Mouse (Mus musculus) heart, postnatal 36 days (tissue): ENCODE data around the gene Ank. TPM values are rescaled to one million over a fixed set of nuclear protein-coding genes. Genes with fewer than 3 reads are reported as not detected.

ENCODE experiments used
- DNase-seq, 2 experiments: peaks; one replicate each; pipeline ENCODE4 v3.0.0; 2021 to 2022
- intact Hi-C: fragments of 180-260 bp; cut with DNase I; formaldehyde crosslinking; loops from one replicate; pipeline ENCODE4 v1.15.1; 2025
- total RNA-seq, 2 experiments: library from RNA; stranded (reverse); gene quantifications; 2 replicates each; pipeline ENCODE4 v1.2.3; 2021

The Ank gene
- total RNA-seq, 2 experiments from 2014 or later = 188 to 201 TPM

DNA sequence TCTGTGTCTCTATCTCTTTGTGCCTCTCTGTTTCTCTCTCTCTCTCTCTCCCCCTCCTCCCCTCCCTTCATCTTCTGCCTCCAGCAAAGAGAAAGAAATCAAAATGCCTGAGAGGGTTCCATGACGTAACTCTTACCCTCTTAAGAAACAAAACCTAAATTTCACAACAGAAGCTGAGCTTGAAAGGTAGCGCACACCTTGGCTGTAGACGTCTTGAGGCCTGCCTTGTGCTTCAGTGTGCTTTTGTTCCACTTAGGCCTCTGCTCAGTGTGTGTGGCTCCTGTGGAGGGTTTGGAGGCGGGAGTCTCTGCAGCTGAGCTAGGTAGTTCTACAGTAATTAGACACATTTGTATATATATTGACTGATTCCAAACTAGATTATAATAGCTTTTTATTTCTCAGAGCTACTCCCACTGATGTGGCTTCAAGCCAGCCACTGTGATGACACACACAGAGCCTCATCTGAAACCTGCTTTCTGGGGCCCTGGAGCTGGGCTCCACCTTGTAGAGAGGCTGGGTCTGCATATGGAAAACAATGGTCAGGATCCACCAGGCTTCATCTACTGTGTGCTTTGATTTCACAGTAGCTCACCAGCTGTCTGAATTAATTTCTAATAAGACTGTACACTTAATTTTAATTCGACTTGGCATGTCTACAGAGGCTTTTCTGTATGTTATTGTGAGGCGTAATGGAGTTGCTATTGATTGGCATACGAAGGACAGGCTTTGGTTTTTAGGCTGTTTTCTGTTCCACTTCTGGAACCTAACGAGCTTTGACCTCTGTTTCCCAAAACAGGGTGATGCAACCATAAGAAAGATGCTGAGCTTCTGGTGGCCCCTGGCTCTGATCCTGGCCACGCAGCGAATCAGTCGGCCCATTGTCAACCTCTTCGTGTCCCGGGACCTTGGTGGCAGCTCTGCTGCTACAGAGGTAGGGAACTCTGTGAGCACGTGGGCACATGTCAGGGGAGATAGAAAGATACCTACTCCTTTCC, 97.9 kb downstream of the Ank start:
- intact Hi-C loops = no loop called here
- no peak for DNase-seq

DNA sequence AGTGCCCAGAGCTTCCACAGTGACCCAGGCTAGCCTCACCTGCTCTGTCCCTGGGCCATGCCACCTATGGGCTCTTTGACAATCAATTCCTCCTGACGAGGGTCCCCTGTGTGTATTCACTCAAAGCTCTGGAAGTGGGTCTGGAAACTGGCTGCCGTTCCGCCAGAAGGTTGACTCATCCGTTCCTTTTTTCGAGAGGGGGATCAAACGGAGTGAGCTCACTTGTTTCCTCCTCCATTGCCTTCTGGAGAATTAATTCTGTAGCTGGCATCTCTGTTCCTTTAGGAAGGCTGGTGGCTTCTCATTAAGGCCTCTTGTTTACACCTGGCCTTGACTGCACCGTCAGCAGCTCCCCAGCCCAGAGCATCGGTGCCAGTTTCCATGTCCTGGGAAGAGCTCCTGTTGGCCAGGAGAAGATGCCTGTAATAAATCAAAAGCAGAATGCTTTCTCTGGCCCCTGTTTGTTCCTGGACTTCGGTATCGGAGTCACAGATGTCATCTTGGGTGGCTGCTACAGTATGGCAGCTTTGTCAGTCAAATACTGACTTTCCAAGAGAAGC, 99.2 kb downstream of the Ank start:
- no peak for DNase-seq

DNA sequence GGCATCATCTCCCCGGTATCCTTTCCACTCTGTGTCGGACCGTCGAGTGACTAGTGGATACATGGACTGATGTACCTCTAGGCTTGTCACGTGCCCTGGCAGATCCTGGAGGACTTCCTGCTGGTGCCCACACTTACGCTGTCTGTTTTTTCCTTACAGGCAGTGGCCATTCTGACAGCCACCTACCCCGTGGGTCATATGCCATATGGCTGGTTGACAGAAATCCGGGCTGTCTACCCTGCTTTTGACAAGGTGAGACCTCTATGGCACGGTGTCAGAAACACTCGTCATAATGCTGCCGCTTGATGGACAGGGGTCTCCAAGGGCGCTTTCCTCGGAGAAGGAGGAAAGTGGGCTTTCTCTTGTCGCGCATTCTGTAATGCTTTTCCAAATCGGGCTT, 100.9 kb downstream of the Ank start:
- intact Hi-C loops = no loop called here

More for the DNA sequence above, 99.2 kb downstream of the Ank start:
- intact Hi-C loops = no loop called here

DNA sequence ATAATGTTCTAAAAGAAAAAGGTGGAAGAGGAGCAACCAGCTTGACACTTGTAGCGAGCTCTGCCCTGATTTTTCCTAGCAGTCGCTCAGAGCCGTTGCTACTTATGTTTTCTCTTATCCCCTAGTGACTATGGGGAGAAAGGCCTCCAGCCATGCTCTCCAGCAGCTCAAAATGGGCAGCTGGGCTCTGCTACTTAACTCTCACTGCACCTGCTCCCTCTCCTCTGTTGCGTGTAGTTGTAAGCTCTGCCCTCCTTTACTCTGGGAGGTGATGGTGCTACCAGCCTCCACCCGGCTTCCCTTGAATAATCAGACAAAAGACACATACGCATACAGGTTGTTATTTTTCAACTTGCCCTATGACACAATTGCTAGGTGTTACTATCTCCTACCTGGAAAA, 101.9 kb downstream of the Ank start:
- intact Hi-C loops = no loop called here
- no peak for DNase-seq

More for the DNA sequence above, 100.9 kb downstream of the Ank start:
- no peak for DNase-seq

DNA sequence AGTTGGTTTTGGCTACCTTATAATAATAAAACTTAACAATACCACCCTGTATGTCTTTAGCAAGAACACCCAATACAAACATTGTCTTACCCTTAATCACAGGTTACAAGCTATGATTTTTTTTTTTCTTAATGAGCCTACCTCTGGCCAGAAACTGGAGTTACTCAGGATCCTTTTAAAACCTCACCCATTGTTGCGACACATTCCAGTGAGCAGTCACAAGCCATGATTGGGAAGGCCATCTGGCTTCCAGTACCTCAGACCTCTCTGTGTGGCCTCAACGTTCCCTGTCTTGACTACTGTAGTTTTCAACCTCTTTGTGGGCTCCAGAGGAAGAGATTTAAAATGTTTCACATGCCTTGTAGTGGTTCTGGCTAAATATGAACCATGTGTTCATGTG, 103.4 kb downstream of the Ank start:
- no peak for DNase-seq
- intact Hi-C loops = no loop called here

DNA sequence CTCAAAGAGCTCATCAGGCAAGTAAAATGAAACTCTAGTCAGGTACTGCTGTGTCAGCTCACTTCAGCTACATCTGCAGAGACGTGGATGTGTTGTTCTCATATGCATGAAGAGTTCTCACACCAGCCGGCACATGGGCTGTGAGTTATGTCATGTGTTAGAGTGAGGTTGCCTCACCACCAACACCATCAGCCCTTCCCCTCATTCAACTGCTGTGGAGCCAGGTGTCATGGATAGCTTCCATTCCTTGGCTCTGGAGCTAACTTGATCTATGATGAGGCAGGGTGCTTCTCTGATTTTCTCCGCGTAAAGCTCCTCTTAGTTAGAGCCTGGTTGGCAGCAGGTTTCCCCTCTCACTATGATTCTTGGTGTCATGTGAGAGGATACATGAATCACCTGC, 103.9 kb downstream of the Ank start:
- no peak for DNase-seq
- intact Hi-C loops = no loop called here

DNA sequence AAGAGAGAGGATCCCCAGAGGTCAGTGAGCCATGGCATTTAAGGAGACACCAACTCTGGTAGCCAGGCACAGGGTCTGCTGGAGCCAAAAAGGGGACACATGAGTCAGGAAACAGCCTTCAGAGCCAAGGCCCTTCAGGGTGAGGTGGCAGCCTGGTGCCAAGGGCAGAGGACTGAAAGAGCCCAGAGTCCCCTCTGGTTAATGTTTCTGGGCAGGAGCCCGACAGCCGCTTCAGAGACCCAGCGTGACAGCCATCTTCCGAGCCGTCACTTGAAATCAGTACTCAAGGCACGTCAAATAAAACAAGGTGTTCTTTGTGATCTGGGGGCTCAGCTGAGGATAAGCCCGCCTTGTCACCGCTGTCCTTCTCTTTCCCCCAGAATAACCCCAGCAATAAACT, 104.7 kb downstream of the Ank start:
- intact Hi-C loops = no loop called here

DNA sequence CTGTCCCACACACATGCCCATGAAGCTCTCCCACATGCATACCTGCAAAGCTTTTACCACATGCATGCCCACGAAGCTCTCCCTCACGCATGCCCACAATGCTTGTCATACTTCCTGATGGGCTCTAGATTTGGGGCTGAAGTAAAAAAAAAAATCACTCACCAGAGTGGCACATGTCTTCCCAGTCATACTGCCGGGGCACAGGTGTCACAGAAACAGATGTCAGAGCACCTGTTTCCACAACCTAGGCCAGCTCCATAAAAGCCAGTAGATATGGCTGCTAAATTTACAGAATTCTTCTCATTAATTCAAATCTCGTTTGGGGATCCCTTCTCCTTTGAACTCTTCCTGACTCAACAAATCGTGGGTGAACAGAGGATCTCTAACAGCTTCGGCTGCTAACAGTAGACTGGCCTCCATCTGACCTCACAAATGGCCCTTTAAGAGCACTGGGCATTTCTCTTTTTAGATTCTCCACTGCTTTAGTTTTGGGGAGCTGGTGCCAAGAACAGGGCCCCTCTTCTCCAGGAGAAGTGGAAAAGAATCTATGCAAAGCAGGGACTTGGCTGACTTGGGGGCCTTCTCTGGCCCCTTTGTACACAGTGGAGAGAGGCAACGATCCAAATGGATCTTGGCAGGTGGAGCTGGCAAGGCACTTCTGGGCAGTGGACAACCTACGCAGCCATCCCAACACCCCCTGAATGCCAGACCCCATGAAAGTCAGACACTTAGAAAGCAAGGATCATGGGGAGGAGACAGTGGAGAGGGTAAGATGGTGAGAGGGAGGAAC, 108.7 kb downstream of the Ank start:
- intact Hi-C loops = no loop called here
- peak; percentile 36 to 47 for DNase-seq

More for the DNA sequence above, 104.7 kb downstream of the Ank start:
- DNase-seq = peak in 1 of 2 experiments; percentile 54

DNA sequence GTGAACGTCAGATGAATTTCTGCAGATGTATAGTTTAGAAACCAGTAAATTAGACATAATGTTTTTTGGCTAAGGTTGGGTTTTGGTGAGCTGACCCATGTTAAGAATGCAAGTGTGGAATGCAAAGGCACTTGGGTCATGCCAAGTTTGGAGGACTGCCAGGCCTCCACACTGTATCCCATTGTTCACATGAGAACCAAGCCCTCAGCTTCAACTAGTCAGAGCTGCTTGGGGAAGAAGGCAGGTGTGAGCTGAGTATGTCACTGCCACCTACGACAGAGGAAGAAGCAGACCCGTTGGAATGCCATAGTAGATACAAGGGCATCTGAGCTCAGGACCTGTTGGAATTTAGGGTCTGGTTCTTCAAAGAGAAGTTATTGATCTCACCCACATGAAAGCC, 109.5 kb downstream of the Ank start:
- peak; percentile 37 for DNase-seq
- intact Hi-C loops = no loop called here

DNA sequence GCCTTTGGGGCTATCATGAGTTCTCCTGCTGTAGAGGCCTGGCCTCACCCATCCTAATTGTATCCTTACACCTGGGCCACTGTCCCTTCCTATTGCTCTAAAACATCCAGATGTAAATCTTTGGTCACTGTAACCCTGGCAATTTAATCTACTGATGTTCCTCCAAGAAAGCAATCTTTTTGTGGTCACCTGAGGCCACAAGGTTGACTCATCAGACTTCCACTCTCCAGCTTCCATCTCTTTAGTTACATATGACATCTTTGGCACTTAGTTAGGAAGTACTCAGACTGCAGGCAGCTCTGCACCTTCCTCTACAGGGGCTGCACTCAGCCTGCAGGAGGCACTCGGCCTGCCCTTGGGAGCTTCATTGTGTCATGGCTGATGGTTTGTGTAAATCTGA, 110.4 kb downstream of the Ank start:
- intact Hi-C loops = no loop called here
- DNase-seq = no peak

DNA sequence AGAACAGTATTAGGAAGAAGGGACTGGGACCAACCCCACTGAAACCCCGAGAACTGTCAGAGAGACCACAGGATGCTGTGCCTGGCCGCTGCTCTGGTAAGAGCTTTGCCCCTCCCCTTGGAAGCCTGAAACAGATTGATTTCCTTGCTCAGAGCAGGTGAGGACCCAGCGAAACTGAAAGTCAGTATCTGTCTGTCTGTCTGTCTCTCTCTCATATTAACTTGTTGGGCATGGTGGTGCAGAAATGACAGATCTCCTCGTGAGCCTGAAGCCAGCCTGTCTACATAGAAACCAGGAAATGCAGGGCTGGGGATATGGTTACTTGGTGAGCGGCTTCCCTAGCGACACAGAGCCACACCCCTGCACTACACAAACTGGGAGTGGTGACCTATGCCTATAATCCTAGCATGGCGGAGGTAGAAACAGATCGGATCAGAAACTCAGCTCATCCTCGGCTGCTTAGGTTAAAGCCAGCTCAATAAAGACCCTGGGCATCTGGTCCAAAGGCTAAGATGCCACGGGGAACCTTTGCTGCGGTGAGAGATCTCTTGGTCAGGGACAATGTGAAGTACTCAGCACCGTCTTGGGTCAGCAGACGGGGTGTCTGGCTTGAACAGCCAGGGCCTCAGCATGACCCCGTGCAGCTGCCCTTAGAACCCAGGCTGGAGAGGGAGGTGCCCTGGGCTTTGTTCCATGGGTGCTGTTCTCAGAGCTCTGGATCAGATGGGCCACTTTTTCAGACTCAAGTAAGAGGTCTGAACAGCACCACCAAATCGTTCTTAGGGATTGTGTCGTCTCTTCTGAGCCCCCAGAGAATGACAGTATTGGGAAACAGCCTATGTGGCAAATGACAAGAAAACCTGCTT, 111.7 kb downstream of the Ank start:
- no peak for DNase-seq
- intact Hi-C loops = no loop called here

DNA sequence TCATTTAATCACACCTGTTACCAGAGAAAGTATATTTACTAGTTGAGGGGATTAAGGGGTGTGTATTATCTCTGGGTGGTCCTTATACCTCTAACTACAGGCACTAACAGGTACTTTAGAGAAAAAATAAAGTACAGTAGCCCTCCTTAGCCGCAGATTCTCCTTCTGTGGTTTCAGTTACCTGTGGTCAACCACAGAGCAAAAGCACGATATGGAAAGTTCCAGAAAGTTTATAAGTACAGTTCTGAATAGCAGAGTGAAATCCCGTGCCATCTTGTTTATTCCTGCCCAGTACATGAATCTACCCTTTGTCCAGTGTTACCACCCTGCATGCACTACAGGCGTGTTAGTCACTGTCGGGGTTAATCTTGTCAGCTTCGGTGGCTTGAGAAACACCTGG, 112.4 kb downstream of the Ank start:
- DNase-seq = no peak
- intact Hi-C loops = no loop called here

DNA sequence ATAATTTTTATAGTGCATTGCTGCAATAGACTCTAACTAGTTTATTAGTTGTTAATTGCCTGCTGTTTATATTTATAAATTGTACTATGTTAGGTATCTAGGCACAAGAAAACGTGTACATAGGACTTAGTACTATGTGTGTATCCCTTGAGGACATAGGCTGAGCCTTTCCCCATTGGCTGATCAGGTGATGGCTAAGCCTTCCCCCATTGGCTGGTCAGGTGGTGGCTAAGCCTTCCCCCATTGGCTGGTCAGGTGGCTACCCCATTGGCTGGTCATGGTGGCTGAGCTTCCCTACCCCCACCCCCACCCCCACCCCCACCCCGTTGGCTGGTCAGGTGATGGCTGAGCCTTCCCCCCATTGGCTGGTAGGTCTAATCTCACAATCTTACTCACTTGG, 113.4 kb downstream of the Ank start:
- intact Hi-C loops = no loop called here

DNA sequence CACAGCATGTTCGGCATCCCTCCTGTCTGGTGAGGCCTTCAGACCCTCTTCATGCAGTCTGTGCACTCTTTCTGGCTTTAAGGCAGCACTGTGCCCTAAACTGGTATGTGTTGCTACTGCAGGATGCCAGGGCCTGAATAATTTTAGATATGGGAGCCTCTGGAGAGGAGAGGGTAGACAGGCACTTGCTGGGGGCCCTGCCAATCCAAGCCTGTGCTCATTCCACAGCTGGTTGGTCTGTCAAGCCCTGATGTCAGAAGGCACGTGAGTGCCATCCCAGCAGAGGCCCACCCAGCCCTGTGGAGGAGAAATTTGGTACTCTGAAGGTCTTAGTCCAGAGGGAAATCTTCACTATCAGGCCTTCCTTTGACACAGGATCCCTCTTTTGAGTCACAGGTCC, 114.3 kb downstream of the Ank start:
- intact Hi-C loops = no loop called here
- peak; percentile 28 to 43 for DNase-seq

More for the DNA sequence above, 113.4 kb downstream of the Ank start:
- DNase-seq = no peak

DNA sequence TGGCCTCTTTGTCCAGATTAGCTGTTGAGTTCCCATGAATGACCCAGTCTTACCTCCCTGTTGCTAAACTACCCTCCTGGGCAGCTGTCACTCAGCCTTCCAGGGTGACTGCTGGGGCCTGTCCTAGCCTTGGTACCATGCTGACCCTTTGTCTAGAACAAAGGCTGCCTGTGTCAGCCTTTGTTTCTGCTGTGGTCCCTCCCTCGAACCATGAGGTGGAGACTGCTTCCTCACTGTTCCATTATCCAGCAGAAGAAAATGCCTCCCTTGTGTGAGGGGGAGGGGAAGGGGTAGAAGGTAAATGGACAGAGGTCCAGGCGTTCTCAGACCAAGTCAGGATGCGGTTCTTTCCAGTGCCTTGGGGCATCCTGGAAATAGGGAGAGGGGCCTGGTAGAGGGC, 115.2 kb downstream of the Ank start:
- DNase-seq = no peak
- intact Hi-C loops = loop anchor here (2.0 kb wide), 1 partner anchor 115 kb away; the partner anchor contains the start of gene Ank

DNA sequence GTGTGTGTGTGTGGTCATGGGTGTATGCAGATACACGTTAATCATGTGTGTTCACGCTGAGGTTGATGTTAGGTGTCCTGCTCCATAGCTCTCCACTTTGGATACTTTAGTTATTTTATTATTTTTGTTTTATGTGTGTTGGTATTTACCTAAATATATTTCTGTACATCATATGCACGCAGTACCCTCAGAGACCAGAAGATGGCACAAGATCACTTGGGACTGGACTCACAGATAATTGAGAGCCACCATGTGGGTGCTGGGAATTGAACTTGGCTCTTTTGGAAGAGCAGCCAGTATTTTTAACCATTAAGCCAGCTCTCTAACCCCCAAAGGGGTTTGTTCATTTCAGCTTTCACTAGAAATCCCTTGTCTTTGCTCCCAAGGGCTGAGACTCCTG, 116.0 kb downstream of the Ank start:
- peak in 1 of 2 experiments; percentile 35 for DNase-seq
- intact Hi-C loops = loop anchor here (2.0 kb wide), 1 partner anchor 116 kb away; the partner anchor contains the start of gene Ank

DNA sequence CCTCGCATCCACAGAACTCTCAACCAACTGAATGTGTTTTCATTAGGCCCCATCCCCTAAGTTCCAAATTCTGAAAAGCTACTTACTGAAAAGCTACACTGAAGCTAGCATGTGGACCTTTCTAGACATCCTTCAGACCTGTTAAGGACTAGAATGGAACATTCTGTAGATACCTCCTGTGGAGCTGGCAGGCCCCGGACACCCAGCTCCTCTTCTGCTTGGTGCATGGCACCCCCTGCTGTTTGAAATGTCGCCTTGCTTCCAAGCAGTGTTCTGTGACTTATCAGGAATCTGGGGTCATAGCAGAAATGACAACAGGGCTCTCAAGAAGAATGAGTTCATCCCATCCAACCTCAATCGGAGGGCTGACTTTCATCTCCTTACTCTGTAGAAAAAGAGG, 116.6 kb downstream of the Ank start:
- intact Hi-C loops = loop anchor here (1.0 to 2.0 kb wide), 2 partner anchors 116 to 257 kb away; partner anchors contain the start of gene Ank
- DNase-seq = peak; percentile 58 to 62

DNA sequence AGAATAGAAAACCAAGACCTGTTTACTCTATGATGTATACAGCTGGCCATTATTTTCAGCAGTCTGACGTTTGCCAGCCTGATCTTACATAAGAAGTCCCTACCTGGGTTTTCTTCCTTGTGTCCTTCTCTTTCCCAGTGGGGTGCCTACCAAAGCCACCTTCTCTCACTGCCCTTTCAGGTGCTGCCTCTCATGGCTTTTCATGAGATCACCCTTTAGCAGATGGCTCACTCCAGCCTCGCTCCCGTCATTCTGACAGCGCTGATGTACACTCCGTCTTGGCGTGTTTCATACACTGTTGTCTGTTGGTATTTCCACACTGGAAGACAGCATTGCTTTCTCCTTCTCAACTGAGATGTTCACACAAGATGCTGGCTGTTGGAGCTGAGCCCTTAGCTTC, 117.1 kb downstream of the Ank start:
- DNase-seq = no peak
- intact Hi-C loops = loop anchor here (1.0 to 2.0 kb wide), 2 partner anchors 117 to 257 kb away; partner anchors contain the start of gene Ank

DNA sequence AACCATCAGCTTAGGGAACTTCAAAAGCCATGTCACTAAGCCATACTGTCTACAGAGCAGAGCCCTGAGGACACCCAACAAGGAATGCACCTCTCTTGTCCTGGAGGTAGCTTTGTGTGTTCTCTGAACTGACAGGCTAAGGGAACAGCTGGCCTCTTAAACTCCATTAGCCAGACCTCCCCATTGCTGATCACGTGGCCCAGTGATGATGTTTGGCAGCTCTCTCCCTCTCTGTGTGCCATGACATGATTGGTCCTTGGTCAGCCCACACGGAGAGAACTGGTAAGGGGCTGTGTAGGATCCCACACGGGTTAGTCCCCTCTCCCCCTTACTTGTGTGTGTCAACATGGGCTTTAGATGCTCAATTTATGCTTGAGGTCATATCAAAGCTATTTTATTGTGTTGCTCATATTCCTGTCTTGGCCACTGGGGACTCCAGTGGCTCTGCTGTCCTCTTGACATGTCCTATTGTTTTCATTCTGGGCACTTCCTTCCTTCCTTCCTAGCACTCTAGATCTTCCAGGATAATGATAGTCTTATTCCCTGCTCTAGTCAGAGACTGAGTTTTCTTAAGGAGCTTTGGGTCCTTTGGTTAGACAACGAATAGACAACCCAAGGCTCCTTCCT, 119.1 kb downstream of the Ank start:
- intact Hi-C loops = no loop called here

More for the DNA sequence above, 119.1 kb downstream of the Ank start:
- no peak for DNase-seq
